Mouse (Mus musculus) E14TG2a.4 (cell line): ENCODE measurements around the gene Prkca.

Experiments
- CTCF ChIP-seq: conservative IDR thresholded peaks from 2 replicates; pipeline ENCODE4 v1.5.1; 2014; ENCODE audit warnings: low read length
- NANOG ChIP-seq: IDR thresholded peaks from 2 replicates; pipeline ENCODE4 v1.6.1; 2014; ENCODE audit warnings: borderline replicate concordance, low read length, mixed read lengths
- POU5F1 ChIP-seq: IDR thresholded peaks from 2 replicates; pipeline ENCODE4 v1.6.1; 2014; ENCODE audit warnings: low read length, borderline replicate concordance

GRCm38 (mm10) chr11:108239173-108239572, 104.6 kb downstream of the Prkca start:
- TF ChIP-seq CTCF, result no peak
- TF ChIP-seq POU5F1, result no peak
- TF ChIP-seq NANOG, result no peak
